Mouse (Mus musculus) neural tube, embryonic 11.5 days (tissue): ENCODE results near the gene Myo1g. TPM values are rescaled to one million over a fixed set of nuclear protein-coding genes. Genes with fewer than 3 reads are reported as not detected.
"Not testable (repeated sequence)": the region's sequence is repeated elsewhere in the genome, so short reads cannot be mapped to it uniquely, and the experiment has no call there.

Source experiments
- ATAC-seq: fragments of 200-750 bp; cut with Nextera tagmentation; 2 replicates; pipeline ENCODE4 v1.8.0; 2017; ENCODE audit warnings: moderate number of reproducible peaks, mild to moderate bottlenecking, moderate TSS enrichment, moderate library complexity; ENCODE audit not compliant: insufficient read depth, low FRiP score, low TSS enrichment
- DNase-seq: peaks from one replicate; pipeline ENCODE4 v3.0.0-alpha.2; 2015; ENCODE audit warnings: low spot score
- H3K27ac ChIP-seq: fragments of 300-500 bp; sonication (generic); 2 replicates; pipeline ENCODE4 v1.5.1; 2014; ENCODE audit warnings: low read depth, mild to moderate bottlenecking, low read length
- H3K27me3 ChIP-seq: fragments of 300-500 bp; sonication (generic); 2 replicates; pipeline ENCODE4 v1.6.1; 2014; ENCODE audit warnings: mild to moderate bottlenecking, low read length, mixed read lengths; ENCODE audit not compliant: control insufficient read depth, insufficient read depth
- H3K36me3 ChIP-seq: fragments of 300-500 bp; sonication (generic); 2 replicates; pipeline ENCODE4 v1.6.1; 2014; ENCODE audit warnings: mild to moderate bottlenecking, low read length, moderate library complexity, mixed read lengths; ENCODE audit not compliant: control insufficient read depth, insufficient read depth
- H3K4me1 ChIP-seq: fragments of 300-500 bp; sonication (generic); 2 replicates; pipeline ENCODE4 v1.6.1; 2014; ENCODE audit warnings: low read length, mixed read lengths; ENCODE audit not compliant: control insufficient read depth, insufficient read depth
- H3K4me2 ChIP-seq: fragments of 300-500 bp; sonication (generic); 2 replicates; pipeline ENCODE4 v1.6.1; 2014; ENCODE audit warnings: low read depth, mild to moderate bottlenecking, moderate library complexity
- H3K4me3 ChIP-seq: fragments of 300-500 bp; sonication (generic); 2 replicates; pipeline ENCODE4 v1.5.1; 2014; ENCODE audit warnings: low read depth, low read length
- H3K9ac ChIP-seq: fragments of 300-500 bp; sonication (generic); 2 replicates; pipeline ENCODE4 v1.6.1; 2014; ENCODE audit warnings: mild to moderate bottlenecking, low read length
- H3K9me3 ChIP-seq: fragments of 300-500 bp; sonication (generic); 2 replicates; pipeline ENCODE4 v1.6.1; 2016; ENCODE audit warnings: low read length; ENCODE audit not compliant: control insufficient read depth
- WGBS: fragments of 180-500 bp; shearing (Covaris S2); extraction: QIAGEN DNeasy Blood & Tissue Kit; methylation state at CpG from one replicate; pipeline ENCODE4 v1.1.7; 2014; 5-methylcytosine and 5-hydroxymethylcytosine counted together
- polyA plus RNA-seq: library from polyadenylated mRNA; unstranded; fragments of >200 nt; fragmentation: Nextera tagmentation; extraction: Ambion mirVana; gene quantifications from 2 replicates; pipeline ENCODE4 v1.2.1, GENCODE M21; 2014

The Myo1g gene
- polyA plus RNA-seq, 1 experiment from 2014 or later, result 0.81 TPM

- Histone ChIP-seq H3K27me3 (no peaks in the 10 kb centered on the region), H3K9ac (peak overlapping the region; percentile 82), H3K27ac (peak overlapping the region; percentile 96), H3K4me1 (peaks cover 9% of the 10 kb centered on the region), H3K36me3 (no peaks in the 10 kb centered on the region), H3K4me2 (peak overlapping the region; percentile 64), H3K4me3 (peak overlapping the region; percentile 88), H3K9me3 (no peaks in the 10 kb centered on the region)
- 40% methylated on average over 3 of the region's 3 CpGs for WGBS
- no peak for DNase-seq
- peak; percentile 3; the same call in 1 of the 2 replicates for ATAC-seq
Observed at GRCm38 (mm10) chr11:6545857-6546192, 25.1 kb upstream of the Myo1g start.

GRCm38 (mm10) chr11:6545186-6545856, 24.6 kb upstream of the Myo1g start:
- DNase-seq (no peak), ATAC-seq (no peak)
- H3K9ac ChIP-seq, result no peak overlapping the region
- H3K27ac ChIP-seq, result no peak overlapping the region
- H3K4me2 ChIP-seq, result no peak overlapping the region
- WGBS, result 96% methylated on average over 4 of the region's 4 CpGs
- H3K4me1 ChIP-seq, result peaks cover 9% of the 10 kb centered on the region
- no peaks in the 10 kb centered on the region for H3K9me3 ChIP-seq
- H3K4me3 ChIP-seq, result no peak overlapping the region
- no peaks in the 10 kb centered on the region for H3K27me3 ChIP-seq
- H3K36me3 ChIP-seq, result no peaks in the 10 kb centered on the region

GRCm38 (mm10) chr11:6544683-6545082, 23.9 kb upstream of the Myo1g start:
- Histone ChIP-seq H3K36me3 (no peaks in the 10 kb centered on the region), H3K4me2 (no peak overlapping the region), H3K9me3 (no peaks in the 10 kb centered on the region), H3K27ac (no peak overlapping the region), H3K9ac (no peak overlapping the region), H3K4me1 (peaks cover 9% of the 10 kb centered on the region), H3K4me3 (no peak overlapping the region), H3K27me3 (no peaks in the 10 kb centered on the region)
- DNase-seq (no peak), ATAC-seq (no peak)
- WGBS, result 81% methylated on average over 3 of the region's 3 CpGs

- H3K27ac ChIP-seq, result no peak overlapping the region
- 90% methylated on average over 3 of the region's 3 CpGs for WGBS
- ATAC-seq, result no peak
- no peak overlapping the region for H3K9ac ChIP-seq
- peaks cover 1% of the 10 kb centered on the region for H3K36me3 ChIP-seq
- no peaks in the 10 kb centered on the region for H3K9me3 ChIP-seq
- peaks cover 7% of the 10 kb centered on the region for H3K4me1 ChIP-seq
- H3K4me3 ChIP-seq, result no peak overlapping the region
- H3K27me3 ChIP-seq, result no peaks in the 10 kb centered on the region
- DNase-seq, result no peak
- no peak overlapping the region for H3K4me2 ChIP-seq
Observed at GRCm38 (mm10) chr11:6530746-6531145, 10.0 kb upstream of the Myo1g start.

GRCm38 (mm10) chr11:6529961-6530360, 9.2 kb upstream of the Myo1g start:
- Histone ChIP-seq H3K4me1 (peaks cover 7% of the 10 kb centered on the region), H3K9ac (no peak overlapping the region), H3K4me3 (no peak overlapping the region), H3K27me3 (no peaks in the 10 kb centered on the region), H3K27ac (no peak overlapping the region), H3K36me3 (peaks cover 9% of the 10 kb centered on the region), H3K9me3 (no peaks in the 10 kb centered on the region), H3K4me2 (no peak overlapping the region)
- DNase-seq (no peak), ATAC-seq (no peak)
- WGBS, result 95% methylated on average over 8 of the region's 8 CpGs

- peak overlapping the region; percentile 69 for H3K4me2 ChIP-seq
- ATAC-seq (peak; percentile 94), DNase-seq (peak; percentile 100)
- H3K27ac ChIP-seq, result peak overlapping the region; percentile 64
- WGBS, result under 1% methylated on average over 51 of the region's 51 CpGs
- no peaks in the 10 kb centered on the region for H3K9me3 ChIP-seq
- H3K4me1 ChIP-seq, result peaks cover 7% of the 10 kb centered on the region
- H3K27me3 ChIP-seq, result no peaks in the 10 kb centered on the region
- peaks cover 12% of the 10 kb centered on the region for H3K36me3 ChIP-seq
- peak overlapping the region; percentile 73 for H3K9ac ChIP-seq
- peak overlapping the region; percentile 41 for H3K4me3 ChIP-seq
Observed at GRCm38 (mm10) chr11:6528186-6529006, 7.6 kb upstream of the Myo1g start.

- H3K4me1 ChIP-seq, result peaks cover 7% of the 10 kb centered on the region
- peak; percentile 24; the same call in 1 of the 2 replicates for ATAC-seq
- no peaks in the 10 kb centered on the region for H3K9me3 ChIP-seq
- peak overlapping the region; percentile 69 for H3K4me2 ChIP-seq
- H3K27ac ChIP-seq, result no peak overlapping the region
- DNase-seq, result no peak
- peak overlapping the region; percentile 73 for H3K9ac ChIP-seq
- 21% methylated on average over 10 of the region's 10 CpGs for WGBS
- peaks cover 12% of the 10 kb centered on the region for H3K36me3 ChIP-seq
- peak overlapping the region; percentile 41 for H3K4me3 ChIP-seq
- no peaks in the 10 kb centered on the region for H3K27me3 ChIP-seq
Observed at GRCm38 (mm10) chr11:6527256-6528185, 6.8 kb upstream of the Myo1g start.

- Histone ChIP-seq H3K36me3 (peaks cover 12% of the 10 kb centered on the region), H3K4me3 (peak overlapping the region; percentile 41; the same call in 1 of the 2 replicates), H3K4me2 (peak overlapping the region; percentile 69)
- not testable (repeated sequence) for H3K27me3 ChIP-seq, H3K27ac ChIP-seq, ATAC-seq, H3K9me3 ChIP-seq, H3K4me1 ChIP-seq, H3K9ac ChIP-seq, DNase-seq
- WGBS, result 73% methylated on average over 10 of the region's 16 CpGs
Observed at GRCm38 (mm10) chr11:6526526-6527255, 5.9 kb upstream of the Myo1g start.
